Mouse (Mus musculus) thymus, postnatal 4 days (tissue): ENCODE measurements around the gene Krt76.
A peak's percentile ranks its signal among the peaks of the same experiment; 100 is the strongest.

Experiments
- DNase-seq: peaks from one replicate; pipeline ENCODE4 v3.0.0; 2021

Gene Krt76

GRCm38 (mm10) chr15:101859735-101860170, 33.0 kb downstream of the Krt76 start:
- peak; percentile 66 for DNase-seq

GRCm38 (mm10) chr15:101858673-101859425, 33.9 kb downstream of the Krt76 start:
- DNase-seq, result no peak

DNA sequence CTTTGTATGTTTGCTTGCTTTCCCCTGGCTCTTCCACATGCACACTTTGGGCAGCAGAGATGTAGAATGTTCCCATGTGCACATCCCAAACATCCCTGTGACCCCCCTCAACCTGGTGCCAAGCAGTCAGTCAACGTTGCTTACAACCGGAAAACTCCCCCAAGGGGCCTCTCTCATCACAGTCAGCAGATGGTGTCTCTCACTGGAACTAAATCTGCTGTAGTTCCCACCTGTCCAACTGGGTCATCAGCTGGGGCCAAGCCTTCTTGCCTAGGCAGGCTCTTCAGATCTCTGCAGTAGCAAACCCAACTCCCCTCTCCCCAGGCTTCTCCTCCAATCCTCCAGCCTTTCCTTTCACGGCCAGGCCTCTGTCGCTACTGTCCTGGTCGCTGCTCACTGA, 36.0 kb downstream of the Krt76 start:
- no peak for DNase-seq

DNA sequence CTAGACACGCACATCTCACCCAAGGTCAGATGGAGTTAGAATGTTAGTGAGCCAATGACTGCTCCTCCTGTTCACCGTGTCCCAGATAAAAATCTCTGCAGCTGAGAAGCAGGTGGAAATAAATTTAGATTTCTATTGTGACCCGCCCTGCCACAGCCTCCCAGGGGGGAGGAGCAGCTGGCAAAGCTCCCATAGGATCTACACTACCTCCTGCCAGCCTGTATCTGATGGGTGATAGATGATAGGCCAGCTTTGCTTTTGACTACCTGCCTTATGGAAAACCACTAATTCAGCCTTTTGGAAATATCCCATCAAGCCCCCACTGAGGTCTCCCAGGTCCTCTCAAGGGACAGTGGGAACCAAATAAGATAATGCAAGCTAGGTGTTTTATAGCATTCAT, 37.0 kb downstream of the Krt76 start:
- DNase-seq, result no peak

DNA sequence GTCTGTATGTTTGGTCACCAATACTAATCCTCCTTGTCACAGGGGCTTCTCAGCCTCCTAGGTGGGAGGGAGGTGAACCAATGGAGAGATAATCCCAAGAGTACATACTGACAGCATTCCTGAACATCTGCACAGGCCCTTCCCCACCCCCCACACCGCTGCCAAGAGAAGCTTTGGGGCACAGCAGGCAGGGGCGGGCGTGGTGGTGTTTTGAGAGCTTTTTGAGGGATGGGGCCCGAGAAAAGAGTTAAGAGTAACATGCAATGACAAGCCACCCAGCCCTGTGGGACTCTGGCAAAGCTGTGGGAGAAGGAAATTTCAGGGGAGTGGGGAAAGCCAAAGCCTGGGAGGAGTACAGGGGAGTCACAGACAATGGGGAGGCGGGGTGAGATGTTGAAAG, 38.4 kb downstream of the Krt76 start:
- no peak for DNase-seq

DNA sequence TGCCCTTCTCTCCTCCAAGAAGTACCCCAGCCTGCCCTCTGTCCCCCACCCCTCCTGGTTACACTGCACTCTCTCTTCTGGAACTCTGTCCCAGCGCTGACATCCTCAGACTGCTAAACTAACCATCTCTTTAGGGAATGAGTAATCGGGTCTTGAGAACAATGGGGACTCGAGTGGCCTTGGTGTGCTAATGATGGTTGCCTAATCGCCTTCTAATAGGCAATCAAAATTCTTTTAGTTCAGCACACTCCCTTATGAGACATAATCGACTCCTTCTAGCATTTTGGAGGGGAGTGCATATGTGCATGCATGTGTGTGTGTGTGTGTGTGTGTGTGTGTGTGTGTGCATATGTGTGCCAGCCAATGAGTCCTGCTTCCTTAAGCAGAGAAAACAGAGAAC, 40.1 kb downstream of the Krt76 start:
- DNase-seq, result no peak

- DNase-seq, result no peak
Observed at GRCm38 (mm10) chr15:101850694-101851093, 42.0 kb downstream of the Krt76 start, which contains the start of gene Krt1. Gene Krt1, minus strand, starts transcription at chr15:101850794.

DNA sequence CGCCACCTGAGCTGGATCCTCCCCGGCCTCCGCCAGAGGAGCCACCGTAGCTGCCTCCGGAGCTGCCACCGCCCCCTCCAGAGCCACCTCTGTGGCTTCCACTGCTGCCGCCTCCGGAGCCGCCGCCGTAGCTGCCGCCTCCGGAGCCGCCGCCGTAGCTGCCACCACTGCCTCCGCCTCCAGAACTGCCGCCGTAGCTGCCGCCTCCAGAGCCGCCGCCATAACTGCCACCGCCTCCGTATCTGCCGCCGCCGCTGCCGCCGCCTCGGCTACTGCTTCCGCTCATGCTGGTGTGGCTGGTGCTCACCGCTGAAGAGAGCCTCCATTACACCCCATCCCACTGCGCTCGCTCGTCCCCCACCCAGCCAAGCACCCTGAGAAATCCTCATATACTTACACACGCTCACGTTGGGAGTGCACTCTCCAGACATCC, 46.7 kb downstream of the Krt76 start:
- DNase-seq, result peak; percentile 70

DNA sequence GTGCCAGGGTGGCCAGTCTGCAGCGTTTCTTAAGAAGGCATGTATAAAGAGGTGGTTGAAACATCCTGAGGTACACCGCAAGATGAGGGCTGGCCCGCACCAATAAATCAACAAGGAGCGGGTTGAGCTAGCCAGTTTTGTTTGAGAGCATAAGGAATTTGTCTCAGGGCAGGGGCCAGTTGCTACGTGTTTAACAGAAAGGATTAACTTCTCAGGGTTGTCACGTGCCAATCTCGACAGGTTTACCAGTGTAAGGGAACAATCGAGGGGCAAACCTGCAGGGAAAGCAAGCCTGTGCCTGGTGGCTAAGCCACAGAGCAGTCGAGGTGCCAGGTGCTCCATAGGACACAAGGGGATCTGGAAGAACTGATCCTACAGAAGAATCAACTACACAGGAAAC, 49.5 kb downstream of the Krt76 start:
- DNase-seq, result no peak

GRCm38 (mm10) chr15:101834784-101835328, 57.9 kb downstream of the Krt76 start:
- DNase-seq, result no peak
